Mouse (Mus musculus) intestine, embryonic 15.5 days (tissue): ENCODE measurements at regions not wholly inside any gene's neighbourhood (a gene's known extent, or its start where the extent isn't known, plus 50 kb on each side); places are given as distances from the start of the nearest gene placed in this dataset.
A peak's percentile ranks its signal among the peaks of the same experiment; 100 is the strongest.

Source experiments
- ATAC-seq: fragments of 200-750 bp; cut with Nextera tagmentation; 2 replicates; pipeline ENCODE4 v1.8.0; 2017; ENCODE audit warnings: moderate TSS enrichment, moderate library complexity
- H3K27ac ChIP-seq: fragments of 300-500 bp; sonication (generic); 2 replicates; pipeline ENCODE4 v1.5.1; 2015; ENCODE audit warnings: mild to moderate bottlenecking, inconsistent platforms
- H3K27me3 ChIP-seq: fragments of 300-500 bp; sonication (generic); replicated peaks from 2 replicates; pipeline ENCODE4 v1.6.1; 2015; ENCODE audit warnings: inconsistent platforms
- H3K36me3 ChIP-seq: fragments of 300-500 bp; sonication (generic); 2 replicates; pipeline ENCODE4 v1.6.1; 2015; ENCODE audit warnings: inconsistent platforms
- H3K4me1 ChIP-seq: fragments of 300-500 bp; sonication (generic); replicated peaks from 2 replicates; pipeline ENCODE4 v1.6.1; 2015; ENCODE audit warnings: inconsistent platforms
- H3K4me2 ChIP-seq: fragments of 300-500 bp; sonication (generic); replicated peaks from 2 replicates; pipeline ENCODE4 v1.6.1; 2015; ENCODE audit warnings: mild to moderate bottlenecking, inconsistent platforms
- H3K4me3 ChIP-seq: fragments of 300-500 bp; sonication (generic); replicated peaks from 2 replicates; pipeline ENCODE4 v1.5.1; 2015; ENCODE audit warnings: inconsistent platforms
- H3K9ac ChIP-seq: fragments of 300-500 bp; sonication (generic); 2 replicates; pipeline ENCODE4 v1.6.1; 2015; ENCODE audit warnings: inconsistent platforms
- H3K9me3 ChIP-seq: fragments of 300-500 bp; sonication (generic); 2 replicates; pipeline ENCODE4 v1.6.1; 2016; ENCODE audit warnings: inconsistent platforms
- WGBS: fragments of 180-500 bp; shearing (Covaris S2); methylation state at CpG from one replicate; pipeline ENCODE4 v1.1.7; 2015; 5-methylcytosine and 5-hydroxymethylcytosine counted together

GRCm38 (mm10) chr11:93808431-93808830, 77.1 kb downstream of the Utp18 start:
- 80% methylated on average over 12 of the region's 12 CpGs for WGBS
- H3K9ac ChIP-seq, result no peak overlapping the region

GRCm38 (mm10) chr11:93807205-93807604, 78.4 kb downstream of the Utp18 start:
- Histone ChIP-seq H3K36me3 (no peaks in the 10 kb centered on the region), H3K27me3 (no peaks in the 10 kb centered on the region), H3K4me2 (no peak overlapping the region), H3K9me3 (no peaks in the 10 kb centered on the region), H3K27ac (no peak overlapping the region), H3K4me3 (no peak overlapping the region), H3K4me1 (no peaks in the 10 kb centered on the region), H3K9ac (no peak overlapping the region)
- 89% methylated on average over 2 of the region's 2 CpGs for WGBS
- ATAC-seq, result no peak

More at GRCm38 (mm10) chr11:93808431-93808830, 77.1 kb downstream of the Utp18 start:
- Histone ChIP-seq H3K4me1 (no peaks in the 10 kb centered on the region), H3K36me3 (no peaks in the 10 kb centered on the region), H3K9me3 (no peaks in the 10 kb centered on the region), H3K27ac (no peak overlapping the region), H3K4me3 (no peak overlapping the region), H3K27me3 (no peaks in the 10 kb centered on the region), H3K4me2 (no peak overlapping the region)
- ATAC-seq, result no peak

- ATAC-seq, result no peak
- Histone ChIP-seq H3K27me3 (no peaks in the 10 kb centered on the region), H3K4me2 (no peak overlapping the region), H3K9ac (no peak overlapping the region), H3K9me3 (no peaks in the 10 kb centered on the region), H3K36me3 (no peaks in the 10 kb centered on the region), H3K4me3 (no peak overlapping the region), H3K27ac (no peak overlapping the region), H3K4me1 (no peaks in the 10 kb centered on the region)
- 60% methylated on average over 5 of the region's 5 CpGs for WGBS
Observed at GRCm38 (mm10) chr11:93771143-93771940, 114.2 kb downstream of the Utp18 start.

- Histone ChIP-seq H3K9ac (no peak overlapping the region), H3K36me3 (no peaks in the 10 kb centered on the region), H3K27me3 (no peaks in the 10 kb centered on the region), H3K4me3 (no peak overlapping the region), H3K4me1 (no peaks in the 10 kb centered on the region), H3K4me2 (no peak overlapping the region), H3K9me3 (no peaks in the 10 kb centered on the region), H3K27ac (no peak overlapping the region)
- no peak for ATAC-seq
- WGBS, result 90% methylated on average over 4 of the region's 4 CpGs
Observed at GRCm38 (mm10) chr11:93765961-93766360, 119.6 kb downstream of the Utp18 start.

- H3K4me3 ChIP-seq, result no peak overlapping the region
- 17% methylated on average over 18 of the region's 18 CpGs for WGBS
Observed at GRCm38 (mm10) chr11:93762832-93763530, 122.6 kb downstream of the Utp18 start.

GRCm38 (mm10) chr11:93757825-93758224, 127.7 kb downstream of the Utp18 start:
- no peak for ATAC-seq

More at GRCm38 (mm10) chr11:93762832-93763530, 122.6 kb downstream of the Utp18 start:
- H3K9me3 ChIP-seq, result no peaks in the 10 kb centered on the region
- ATAC-seq, result peak; percentile 82
- H3K27ac ChIP-seq, result no peak overlapping the region
- no peaks in the 10 kb centered on the region for H3K4me1 ChIP-seq
- H3K4me2 ChIP-seq, result peak overlapping the region; percentile 35
- H3K36me3 ChIP-seq, result no peaks in the 10 kb centered on the region
- no peak overlapping the region for H3K9ac ChIP-seq
- H3K27me3 ChIP-seq, result no peaks in the 10 kb centered on the region

GRCm38 (mm10) chr11:93736618-93737017, 148.9 kb downstream of the Utp18 start:
- no peak overlapping the region for H3K27ac ChIP-seq
- no peak overlapping the region for H3K9ac ChIP-seq
- no peaks in the 10 kb centered on the region for H3K9me3 ChIP-seq
- no peak for ATAC-seq
- 85% methylated on average over 10 of the region's 10 CpGs for WGBS
- no peaks in the 10 kb centered on the region for H3K4me1 ChIP-seq
- no peaks in the 10 kb centered on the region for H3K36me3 ChIP-seq
- no peak overlapping the region for H3K4me3 ChIP-seq
- no peaks in the 10 kb centered on the region for H3K27me3 ChIP-seq
- H3K4me2 ChIP-seq, result no peak overlapping the region

More at GRCm38 (mm10) chr11:93757825-93758224, 127.7 kb downstream of the Utp18 start:
- H3K4me1 ChIP-seq, result no peaks in the 10 kb centered on the region
- no peak overlapping the region for H3K27ac ChIP-seq
- H3K36me3 ChIP-seq, result no peaks in the 10 kb centered on the region
- no peak overlapping the region for H3K4me2 ChIP-seq
- 81% methylated on average over 7 of the region's 7 CpGs for WGBS
- no peaks in the 10 kb centered on the region for H3K9me3 ChIP-seq
- H3K9ac ChIP-seq, result no peak overlapping the region
- no peak overlapping the region for H3K4me3 ChIP-seq
- no peaks in the 10 kb centered on the region for H3K27me3 ChIP-seq

- Histone ChIP-seq H3K36me3 (no peaks in the 10 kb centered on the region), H3K4me2 (no peak overlapping the region), H3K4me3 (no peak overlapping the region), H3K9ac (no peak overlapping the region), H3K27me3 (no peaks in the 10 kb centered on the region), H3K4me1 (no peaks in the 10 kb centered on the region), H3K9me3 (no peaks in the 10 kb centered on the region), H3K27ac (no peak overlapping the region)
- ATAC-seq, result no peak
- 48% methylated on average over 11 of the region's 11 CpGs for WGBS
Observed at GRCm38 (mm10) chr11:93733568-93734185, 151.9 kb downstream of the Utp18 start.

GRCm38 (mm10) chr11:93729119-93729518, 156.4 kb downstream of the Utp18 start:
- Histone ChIP-seq H3K36me3 (no peaks in the 10 kb centered on the region), H3K27ac (no peak overlapping the region), H3K9ac (no peak overlapping the region), H3K4me3 (no peak overlapping the region), H3K27me3 (no peaks in the 10 kb centered on the region), H3K9me3 (no peaks in the 10 kb centered on the region), H3K4me1 (no peaks in the 10 kb centered on the region), H3K4me2 (no peak overlapping the region)
- no peak for ATAC-seq
- 69% methylated on average over 9 of the region's 9 CpGs for WGBS

- H3K4me2 ChIP-seq, result no peak overlapping the region
- no peak for ATAC-seq
- H3K36me3 ChIP-seq, result no peaks in the 10 kb centered on the region
- no peaks in the 10 kb centered on the region for H3K4me1 ChIP-seq
- H3K9ac ChIP-seq, result no peak overlapping the region
- 78% methylated on average over 6 of the region's 6 CpGs for WGBS
- H3K27ac ChIP-seq, result no peak overlapping the region
- no peaks in the 10 kb centered on the region for H3K27me3 ChIP-seq
- no peak overlapping the region for H3K4me3 ChIP-seq
- no peaks in the 10 kb centered on the region for H3K9me3 ChIP-seq
Observed at GRCm38 (mm10) chr11:93725242-93725641, 160.3 kb downstream of the Utp18 start.

- Histone ChIP-seq H3K9ac (no peak overlapping the region), H3K4me2 (no peak overlapping the region), H3K27ac (no peak overlapping the region), H3K4me1 (no peaks in the 10 kb centered on the region), H3K4me3 (no peak overlapping the region), H3K36me3 (no peaks in the 10 kb centered on the region), H3K9me3 (no peaks in the 10 kb centered on the region), H3K27me3 (no peaks in the 10 kb centered on the region)
- no peak for ATAC-seq
- WGBS, result 97% methylated on average over 2 of the region's 2 CpGs
Observed at GRCm38 (mm10) chr11:93719141-93719540, 166.4 kb downstream of the Utp18 start.

- Histone ChIP-seq H3K9ac (no peak overlapping the region), H3K36me3 (no peaks in the 10 kb centered on the region), H3K27ac (no peak overlapping the region), H3K4me3 (no peak overlapping the region), H3K27me3 (no peaks in the 10 kb centered on the region), H3K9me3 (no peaks in the 10 kb centered on the region), H3K4me1 (no peaks in the 10 kb centered on the region), H3K4me2 (no peak overlapping the region)
- 53% methylated on average over 4 of the region's 4 CpGs for WGBS
- ATAC-seq, result no peak
Observed at GRCm38 (mm10) chr11:93709686-93710085, 175.9 kb downstream of the Utp18 start.
